Mouse (Mus musculus): ENCODE data around the gene BC024978. TPM values are rescaled to one million over a fixed set of nuclear protein-coding genes. Genes with fewer than 3 reads are reported as not detected.

The BC024978 gene
- polyA plus RNA-seq, 1 experiment from 2014 or later, result 4.5 TPM

- WGBS, result 72% methylated on average over 6 of the region's 6 CpGs
- H3K27me3 ChIP-seq (ENCODE audit: control insufficient read depth, insufficient read depth, low read length), result no peaks in the 10 kb centered on the region
- no peaks in the 10 kb centered on the region for H3K9me3 ChIP-seq (ENCODE audit: control insufficient read depth, low read depth, low read length)
- H3K36me3 ChIP-seq (ENCODE audit: control insufficient read depth, insufficient read depth, low read length), result 0 out of 2 replicates have a peak, but pooled peaks cover 4% of the 10 kb centered on the region
- H3K27ac ChIP-seq (ENCODE audit: low read length), result 0 out of 2 replicates have a peak overlapping the region, but pooled peaks have one; percentile 7
- no peak overlapping the region for H3K9ac ChIP-seq (replicated peaks; ENCODE audit: low read depth, low read length)
- ATAC-seq (ENCODE audit: insufficient number of reproducible peaks, insufficient read depth, low FRiP score, low read depth), result peak; percentile 83
- H3K4me2 ChIP-seq (replicated peaks; ENCODE audit: low read depth, low read length), result no peak overlapping the region
- no peak overlapping the region for H3K4me3 ChIP-seq (ENCODE audit: low read depth, low read length)
- no peaks in the 10 kb centered on the region for H3K4me1 ChIP-seq (ENCODE audit: control insufficient read depth, insufficient read depth, low read length)
These were observed 56.4 kb downstream of the BC024978 start for GRCm38 (mm10) chr7:27251946-27252345.

DNA sequence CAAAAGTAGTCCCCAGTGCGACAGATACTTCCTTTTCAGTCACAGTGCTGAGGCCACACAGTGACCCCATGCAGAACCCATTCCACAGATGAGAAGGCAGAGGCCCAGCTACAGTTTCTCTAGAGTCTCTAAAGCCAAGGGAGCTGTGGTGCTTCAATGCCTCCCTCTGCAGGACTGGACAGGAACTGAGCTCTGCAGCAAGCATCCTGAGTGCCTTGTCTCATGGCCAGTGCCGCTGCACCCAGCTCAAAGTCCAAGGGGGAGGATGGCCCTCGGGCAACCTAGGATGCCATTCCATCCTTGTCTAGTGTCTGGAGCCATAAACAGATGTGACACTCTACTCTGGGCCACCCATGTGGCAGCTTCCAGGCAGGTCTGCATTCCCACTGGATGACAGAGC, 60.1 kb downstream of the BC024978 start:
- no peak for ATAC-seq (ENCODE audit: insufficient number of reproducible peaks, insufficient read depth, low FRiP score, low read depth)
- no peak overlapping the region for H3K4me3 ChIP-seq (ENCODE audit: low read depth, low read length)
- H3K27me3 ChIP-seq (ENCODE audit: control insufficient read depth, insufficient read depth, low read length), result no peaks in the 10 kb centered on the region
- peaks cover 26% of the 10 kb centered on the region for H3K4me1 ChIP-seq (ENCODE audit: control insufficient read depth, insufficient read depth, low read length)
- H3K9ac ChIP-seq (replicated peaks; ENCODE audit: low read depth, low read length), result no peak overlapping the region
- H3K9me3 ChIP-seq (ENCODE audit: control insufficient read depth, low read depth, low read length), result no peaks in the 10 kb centered on the region
- 0 out of 2 replicates have a peak, but pooled peaks cover 4% of the 10 kb centered on the region for H3K36me3 ChIP-seq (ENCODE audit: control insufficient read depth, insufficient read depth, low read length)
- H3K27ac ChIP-seq (ENCODE audit: low read length), result no peak overlapping the region
- no peak overlapping the region for H3K4me2 ChIP-seq (replicated peaks; ENCODE audit: low read depth, low read length)
- WGBS, result 66% methylated on average over 3 of the region's 3 CpGs

DNA sequence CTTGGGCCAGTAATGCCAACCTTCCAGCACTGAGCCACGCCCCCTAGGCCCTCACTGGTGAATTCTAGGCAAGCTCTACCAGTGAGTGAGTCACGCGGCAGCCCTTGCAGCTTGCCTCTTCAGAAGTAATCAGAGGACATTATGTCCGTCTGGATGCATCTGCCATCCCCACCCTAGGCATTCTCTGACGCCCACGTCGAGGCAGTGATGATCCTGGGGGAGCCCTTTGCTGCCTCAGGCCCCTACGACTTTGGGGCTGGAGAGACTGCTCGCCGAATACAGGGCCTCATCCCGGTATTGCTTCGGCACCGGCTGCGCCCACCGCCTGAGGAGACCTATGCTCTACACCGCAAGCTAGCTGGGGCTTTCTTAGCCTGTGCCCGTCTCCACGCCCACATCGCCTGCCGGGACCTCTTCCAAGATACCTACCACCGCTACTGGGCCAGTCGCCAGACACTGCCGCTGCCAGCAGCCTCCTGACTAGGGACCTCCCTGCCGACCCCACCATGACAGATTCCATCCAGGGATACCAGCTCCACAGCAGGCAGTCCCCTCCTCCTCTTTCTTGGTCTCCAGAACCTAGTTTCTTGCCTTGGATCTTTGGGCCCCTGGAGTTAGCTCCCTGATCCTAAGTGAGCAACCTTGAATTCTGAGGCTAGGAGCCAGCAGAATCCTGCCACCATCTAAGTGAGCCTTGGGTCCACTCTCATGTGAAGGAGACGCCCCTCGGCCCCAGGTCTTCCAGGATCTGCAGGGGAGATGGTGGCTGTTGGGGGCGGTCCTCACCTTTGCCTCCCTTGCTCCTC, 61.7 kb downstream of the BC024978 start:
- peak overlapping the region; percentile 56 for H3K27ac ChIP-seq (ENCODE audit: low read length)
- no peak for ATAC-seq (ENCODE audit: insufficient number of reproducible peaks, insufficient read depth, low FRiP score, low read depth)

DNA sequence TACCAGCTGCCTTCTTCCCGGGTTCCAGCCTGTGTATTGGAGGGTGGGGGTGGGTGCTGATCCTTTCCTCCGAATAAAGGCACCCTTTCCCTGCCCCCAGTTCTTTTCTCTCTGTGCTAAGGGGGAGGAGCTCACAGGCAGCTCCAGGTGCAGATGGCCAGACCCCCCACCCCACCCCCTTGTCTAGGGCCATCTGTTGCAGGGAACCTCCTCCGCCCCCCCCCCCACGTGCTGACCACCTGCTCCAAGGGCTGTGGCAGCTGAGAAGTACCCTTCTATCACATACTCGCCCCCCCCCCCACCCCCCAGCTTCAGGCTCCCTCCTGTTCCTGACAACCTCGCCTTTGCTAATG, 62.2 kb downstream of the BC024978 start:
- peak overlapping the region; percentile 51 for H3K4me2 ChIP-seq (replicated peaks; ENCODE audit: low read depth, low read length)
- no peaks in the 10 kb centered on the region for H3K27me3 ChIP-seq (ENCODE audit: control insufficient read depth, insufficient read depth, low read length)
- peaks cover 28% of the 10 kb centered on the region for H3K4me1 ChIP-seq (ENCODE audit: control insufficient read depth, insufficient read depth, low read length)
- peak overlapping the region; percentile 55 for H3K4me3 ChIP-seq (ENCODE audit: low read depth, low read length)
- peak overlapping the region; percentile 56; the same call in 1 of the 2 replicates for H3K27ac ChIP-seq (ENCODE audit: low read length)
- peaks cover 12% of the 10 kb centered on the region; the same call in 1 of the 2 replicates for H3K36me3 ChIP-seq (ENCODE audit: control insufficient read depth, insufficient read depth, low read length)
- H3K9me3 ChIP-seq (ENCODE audit: control insufficient read depth, low read depth, low read length), result no peaks in the 10 kb centered on the region
- ATAC-seq (ENCODE audit: insufficient number of reproducible peaks, insufficient read depth, low FRiP score, low read depth), result no peak; the same call in 1 of the 2 replicates
- 7% methylated on average over 6 of the region's 6 CpGs for WGBS
- H3K9ac ChIP-seq (replicated peaks; ENCODE audit: low read depth, low read length), result no peak overlapping the region

More for the DNA sequence above, 61.7 kb downstream of the BC024978 start:
- Histone ChIP-seq H3K36me3 (ENCODE audit: control insufficient read depth, insufficient read depth, low read length) (peaks cover 6% of the 10 kb centered on the region; the same call in 1 of the 2 replicates), H3K27me3 (ENCODE audit: control insufficient read depth, insufficient read depth, low read length) (no peaks in the 10 kb centered on the region), H3K4me2 (replicated peaks; ENCODE audit: low read depth, low read length) (peak overlapping the region; percentile 51), H3K4me1 (ENCODE audit: control insufficient read depth, insufficient read depth, low read length) (peaks cover 28% of the 10 kb centered on the region), H3K4me3 (ENCODE audit: low read depth, low read length) (peak overlapping the region; percentile 3; the same call in 1 of the 2 replicates), H3K9ac (replicated peaks; ENCODE audit: low read depth, low read length) (no peak overlapping the region), H3K9me3 (ENCODE audit: control insufficient read depth, low read depth, low read length) (no peaks in the 10 kb centered on the region)
- 21% methylated on average over 27 of the region's 27 CpGs for WGBS

- H3K4me3 ChIP-seq (ENCODE audit: low read depth, low read length), result peak within 1 kb of the TSS; percentile 55
- no peaks in the 10 kb centered on the region for H3K9me3 ChIP-seq (ENCODE audit: control insufficient read depth, low read depth, low read length)
- ATAC-seq (ENCODE audit: insufficient number of reproducible peaks, insufficient read depth, low FRiP score, low read depth), result peak; percentile 84
- H3K36me3 ChIP-seq (ENCODE audit: control insufficient read depth, insufficient read depth, low read length), result peaks cover 16% of the 10 kb centered on the region; the same call in 1 of the 2 replicates
- peaks cover 28% of the 10 kb centered on the region for H3K4me1 ChIP-seq (ENCODE audit: control insufficient read depth, insufficient read depth, low read length)
- peak within 1 kb of the TSS; percentile 51 for H3K4me2 ChIP-seq (replicated peaks; ENCODE audit: low read depth, low read length)
- under 1% methylated on average over 45 of the region's 47 CpGs for WGBS
- no peaks in the 10 kb centered on the region for H3K27me3 ChIP-seq (ENCODE audit: control insufficient read depth, insufficient read depth, low read length)
- H3K9ac ChIP-seq (replicated peaks; ENCODE audit: low read depth, low read length), result peak within 1 kb of the TSS; percentile 75
- H3K27ac ChIP-seq (ENCODE audit: low read length), result peak within 1 kb of the TSS; percentile 56
These were observed 62.8 kb downstream of the BC024978 start, which contains the start of gene Numbl for GRCm38 (mm10) chr7:27258205-27258899. TSS of gene Numbl (plus strand) at chr7:27258433.

GRCm38 (mm10) chr7:27259271-27259721, 63.7 kb downstream of the BC024978 start:
- peak overlapping the region; percentile 51 for H3K4me2 ChIP-seq (replicated peaks; ENCODE audit: low read depth, low read length)
- peak overlapping the region; percentile 55 for H3K4me3 ChIP-seq (ENCODE audit: low read depth, low read length)
- no peak; the same call in 1 of the 2 replicates for ATAC-seq (ENCODE audit: insufficient number of reproducible peaks, insufficient read depth, low FRiP score, low read depth)
- WGBS, result 3% methylated on average over 9 of the region's 9 CpGs
- H3K9ac ChIP-seq (replicated peaks; ENCODE audit: low read depth, low read length), result peak overlapping the region; percentile 75
- peaks cover 19% of the 10 kb centered on the region; the same call in 1 of the 2 replicates for H3K36me3 ChIP-seq (ENCODE audit: control insufficient read depth, insufficient read depth, low read length)
- H3K9me3 ChIP-seq (ENCODE audit: control insufficient read depth, low read depth, low read length), result no peaks in the 10 kb centered on the region
- no peaks in the 10 kb centered on the region for H3K27me3 ChIP-seq (ENCODE audit: control insufficient read depth, insufficient read depth, low read length)
- H3K4me1 ChIP-seq (ENCODE audit: control insufficient read depth, insufficient read depth, low read length), result peaks cover 28% of the 10 kb centered on the region
- H3K27ac ChIP-seq (ENCODE audit: low read length), result peak overlapping the region; percentile 55

DNA sequence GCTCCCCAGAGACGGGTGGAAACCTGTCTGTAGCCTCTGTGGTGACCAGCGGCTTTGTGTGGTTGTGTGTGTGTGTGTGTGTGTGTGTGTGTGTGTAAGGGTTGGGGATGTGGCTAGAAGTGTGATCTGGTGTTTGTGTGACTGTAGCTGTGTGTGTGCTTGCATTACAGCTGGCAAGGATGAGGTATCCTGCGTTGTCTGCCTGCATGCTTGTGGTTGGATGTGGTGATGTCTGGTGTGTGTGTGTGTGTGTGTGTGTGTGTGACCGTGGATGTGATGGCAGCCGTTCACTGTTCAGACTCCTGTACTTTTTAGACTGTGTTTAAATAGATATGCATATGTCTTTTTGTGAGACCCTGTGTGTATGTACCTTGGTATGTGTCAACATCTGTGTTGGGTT, 64.2 kb downstream of the BC024978 start:
- peak overlapping the region; percentile 51 for H3K4me2 ChIP-seq (replicated peaks; ENCODE audit: low read depth, low read length)
- no peak for ATAC-seq (ENCODE audit: insufficient number of reproducible peaks, insufficient read depth, low FRiP score, low read depth)
- peak overlapping the region; percentile 55; the same call in 1 of the 2 replicates for H3K27ac ChIP-seq (ENCODE audit: low read length)
- H3K36me3 ChIP-seq (ENCODE audit: control insufficient read depth, insufficient read depth, low read length), result peaks cover 19% of the 10 kb centered on the region; the same call in 1 of the 2 replicates
- peaks cover 28% of the 10 kb centered on the region for H3K4me1 ChIP-seq (ENCODE audit: control insufficient read depth, insufficient read depth, low read length)
- no peaks in the 10 kb centered on the region for H3K9me3 ChIP-seq (ENCODE audit: control insufficient read depth, low read depth, low read length)
- 20% methylated on average over 5 of the region's 5 CpGs for WGBS
- no peaks in the 10 kb centered on the region for H3K27me3 ChIP-seq (ENCODE audit: control insufficient read depth, insufficient read depth, low read length)
- peak overlapping the region; percentile 55 for H3K4me3 ChIP-seq (ENCODE audit: low read depth, low read length)
- peak overlapping the region; percentile 75 for H3K9ac ChIP-seq (replicated peaks; ENCODE audit: low read depth, low read length)

Measured in stomach, embryonic 14.5 days (tissue).